Mouse (Mus musculus): ENCODE data around the gene Cep131. TPM values are rescaled to one million over a fixed set of nuclear protein-coding genes. Genes with fewer than 3 reads are reported as not detected.

The Cep131 gene
- polyA plus RNA-seq, 1 experiment: 12.2 TPM

GRCm38 (mm10) chr11:120030145-120030901, 56.3 kb downstream of the Cep131 start:
- Histone ChIP-seq H3K4me2 (ENCODE audit: low read depth) (no peak overlapping the region), H3K27me3 (ENCODE audit: control insufficient read depth, insufficient read depth, insufficient read length) (peaks cover 51% of the 10 kb centered on the region), H3K4me3 (no peak overlapping the region), H3K36me3 (ENCODE audit: control insufficient read depth, insufficient read depth) (no peaks in the 10 kb centered on the region), H3ac (ENCODE audit: control insufficient read depth, insufficient read length) (no peak overlapping the region), H3K79me2 (ENCODE audit: control insufficient read depth, insufficient read depth) (no peaks in the 10 kb centered on the region)
- TF ChIP-seq POLR2A (IDR thresholded peaks at IDR 0.05; ENCODE audit: insufficient read length, low read depth) (no peak), CEBPB (IDR thresholded peaks at IDR 0.05; ENCODE audit: insufficient read depth, poor library complexity, severe bottlenecking) (no peak), POLR2AphosphoS2 (IDR thresholded peaks at IDR 0.05; ENCODE audit: insufficient read length, low read depth) (no peak), MYOG (IDR thresholded peaks at IDR 0.05; ENCODE audit: control insufficient read depth in 1 of 3, insufficient read depth in 1 of 3, insufficient read length in 2 of 3, low read depth in 2 of 3) (no peak), TCF3 (IDR thresholded peaks at IDR 0.05; ENCODE audit: insufficient read length, low read depth) (no peak), MAX (IDR thresholded peaks at IDR 0.05; ENCODE audit: low read depth) (no peak), E2F4 (IDR thresholded peaks at IDR 0.05; ENCODE audit: insufficient read depth) (no peak), REST (IDR thresholded peaks at IDR 0.05; ENCODE audit: insufficient read depth, insufficient read length) (no peak), MYOD1 (IDR thresholded peaks at IDR 0.05; ENCODE audit: control insufficient read depth in 1 of 3, insufficient read length in 2 of 3, low read depth in 2 of 3) (no peak), USF1 (IDR thresholded peaks at IDR 0.05; ENCODE audit: low read depth) (no peak), SRF (IDR thresholded peaks at IDR 0.05; ENCODE audit: control insufficient read depth, insufficient read length, low read depth) (no peak), TCF12 (IDR thresholded peaks at IDR 0.05; ENCODE audit: insufficient read depth, poor library complexity, severe bottlenecking) (no peak)

DNA sequence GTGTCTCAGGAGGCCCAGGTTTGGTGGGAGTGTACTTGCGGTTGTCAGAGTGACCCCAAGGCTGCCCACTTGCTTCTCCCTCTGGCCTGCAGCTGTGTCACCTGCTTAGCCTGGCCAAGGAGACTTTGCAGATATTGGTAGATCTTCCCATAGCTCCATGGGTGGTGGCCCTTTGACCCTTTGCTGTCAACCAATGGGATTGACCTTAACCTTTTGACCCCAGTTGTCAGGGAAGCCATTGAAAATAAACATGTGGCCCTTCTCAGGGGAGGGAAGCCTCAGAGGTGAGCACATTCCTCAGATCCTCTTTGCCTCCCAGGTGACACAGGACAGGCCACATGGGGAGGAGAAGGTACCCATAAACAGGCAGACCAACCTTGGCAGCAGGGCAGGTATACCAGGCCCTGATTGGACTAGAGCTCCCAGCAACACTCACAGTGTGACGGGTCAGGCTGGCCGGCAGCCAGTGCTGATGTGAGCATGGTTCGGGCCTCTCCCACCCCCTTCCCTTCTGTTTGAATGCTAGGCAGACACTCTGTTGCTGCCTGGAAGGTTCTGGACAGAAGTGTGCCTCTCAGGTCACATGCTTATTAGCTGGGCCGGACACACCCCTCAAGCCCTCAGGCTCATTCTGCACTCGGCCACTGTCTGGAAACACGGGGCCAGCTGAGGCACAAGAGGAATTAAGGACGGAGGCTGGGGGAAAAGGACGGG, 57.0 kb downstream of the Cep131 start:
- Histone ChIP-seq H3K4me3 (no peak overlapping the region), H3K4me2 (ENCODE audit: low read depth) (no peak overlapping the region), H3K27me3 (ENCODE audit: control insufficient read depth, insufficient read depth, insufficient read length) (peaks cover 49% of the 10 kb centered on the region), H3K79me2 (ENCODE audit: control insufficient read depth, insufficient read depth) (no peaks in the 10 kb centered on the region), H3ac (ENCODE audit: control insufficient read depth, insufficient read length) (no peak overlapping the region), H3K36me3 (ENCODE audit: control insufficient read depth, insufficient read depth) (no peaks in the 10 kb centered on the region)
- TF ChIP-seq E2F4 (IDR thresholded peaks at IDR 0.05; ENCODE audit: insufficient read depth) (no peak), SRF (IDR thresholded peaks at IDR 0.05; ENCODE audit: control insufficient read depth, insufficient read length, low read depth) (no peak), MAX (IDR thresholded peaks at IDR 0.05; ENCODE audit: low read depth) (no peak), USF1 (IDR thresholded peaks at IDR 0.05; ENCODE audit: low read depth) (no peak), MYOD1 (IDR thresholded peaks at IDR 0.05; ENCODE audit: control insufficient read depth in 1 of 3, insufficient read length in 2 of 3, low read depth in 2 of 3) (no peak), POLR2A (IDR thresholded peaks at IDR 0.05; ENCODE audit: insufficient read length, low read depth) (no peak), MYOG (IDR thresholded peaks at IDR 0.05; ENCODE audit: control insufficient read depth in 1 of 3, insufficient read depth in 1 of 3, insufficient read length in 2 of 3, low read depth in 2 of 3) (no peak), TCF3 (IDR thresholded peaks at IDR 0.05; ENCODE audit: insufficient read length, low read depth) (no peak), CEBPB (IDR thresholded peaks at IDR 0.05; ENCODE audit: insufficient read depth, poor library complexity, severe bottlenecking) (no peak), POLR2AphosphoS2 (IDR thresholded peaks at IDR 0.05; ENCODE audit: insufficient read length, low read depth) (no peak), REST (IDR thresholded peaks at IDR 0.05; ENCODE audit: insufficient read depth, insufficient read length) (no peak), TCF12 (IDR thresholded peaks at IDR 0.05; ENCODE audit: insufficient read depth, poor library complexity, severe bottlenecking) (no peak)

GRCm38 (mm10) chr11:120028319-120029092, 58.1 kb downstream of the Cep131 start:
- no peak overlapping the region for H3K4me2 ChIP-seq (ENCODE audit: low read depth)
- H3ac ChIP-seq (ENCODE audit: control insufficient read depth, insufficient read length): no peak overlapping the region
- no peak overlapping the region for H3K4me3 ChIP-seq
- H3K79me2 ChIP-seq (ENCODE audit: control insufficient read depth, insufficient read depth): no peaks in the 10 kb centered on the region
- no peak for TF ChIP-seq POLR2A (IDR thresholded peaks at IDR 0.05; ENCODE audit: insufficient read length, low read depth)
- peaks cover 39% of the 10 kb centered on the region for H3K27me3 ChIP-seq (ENCODE audit: control insufficient read depth, insufficient read depth, insufficient read length)
- H3K36me3 ChIP-seq (ENCODE audit: control insufficient read depth, insufficient read depth): no peaks in the 10 kb centered on the region

DNA sequence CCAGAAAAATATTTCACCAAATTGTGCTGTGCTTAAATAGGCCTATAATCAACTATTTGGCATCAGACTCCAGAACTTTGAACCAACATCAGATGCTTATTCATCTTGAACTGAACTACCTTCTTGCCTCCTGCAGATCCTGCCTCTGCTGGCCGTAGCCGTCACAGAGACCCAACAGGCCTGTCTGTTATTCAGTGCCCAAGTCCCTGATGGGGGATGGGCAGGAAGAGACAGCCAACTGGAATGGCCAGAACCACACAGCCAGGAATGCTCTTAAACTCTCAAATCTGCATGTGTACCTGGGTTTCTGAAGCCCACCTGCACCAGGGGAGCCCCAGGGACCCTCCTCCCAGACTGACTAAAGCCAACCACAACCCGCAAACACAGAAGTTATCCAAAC, 59.7 kb downstream of the Cep131 start:
- TF ChIP-seq POLR2AphosphoS2 (IDR thresholded peaks at IDR 0.05; ENCODE audit: insufficient read length, low read depth) (no peak), MAX (IDR thresholded peaks at IDR 0.05; ENCODE audit: low read depth) (no peak), SRF (IDR thresholded peaks at IDR 0.05; ENCODE audit: control insufficient read depth, insufficient read length, low read depth) (no peak), MYOG (IDR thresholded peaks at IDR 0.05; ENCODE audit: control insufficient read depth in 1 of 3, insufficient read depth in 1 of 3, insufficient read length in 2 of 3, low read depth in 2 of 3) (no peak), MYOD1 (IDR thresholded peaks at IDR 0.05; ENCODE audit: control insufficient read depth in 1 of 3, insufficient read length in 2 of 3, low read depth in 2 of 3) (no peak), CEBPB (IDR thresholded peaks at IDR 0.05; ENCODE audit: insufficient read depth, poor library complexity, severe bottlenecking) (no peak), REST (IDR thresholded peaks at IDR 0.05; ENCODE audit: insufficient read depth, insufficient read length) (no peak), TCF3 (IDR thresholded peaks at IDR 0.05; ENCODE audit: insufficient read length, low read depth) (no peak), POLR2A (IDR thresholded peaks at IDR 0.05; ENCODE audit: insufficient read length, low read depth) (no peak), E2F4 (IDR thresholded peaks at IDR 0.05; ENCODE audit: insufficient read depth) (no peak), TCF12 (IDR thresholded peaks at IDR 0.05; ENCODE audit: insufficient read depth, poor library complexity, severe bottlenecking) (no peak)
- Histone ChIP-seq H3K4me3 (no peak overlapping the region), H3K4me2 (ENCODE audit: low read depth) (no peak overlapping the region), H3K79me2 (ENCODE audit: control insufficient read depth, insufficient read depth) (no peaks in the 10 kb centered on the region), H3ac (ENCODE audit: control insufficient read depth, insufficient read length) (no peak overlapping the region), H3K36me3 (ENCODE audit: control insufficient read depth, insufficient read depth) (no peaks in the 10 kb centered on the region), H3K27me3 (ENCODE audit: control insufficient read depth, insufficient read depth, insufficient read length) (peaks cover 38% of the 10 kb centered on the region)
